In the genomic region with DNA sequence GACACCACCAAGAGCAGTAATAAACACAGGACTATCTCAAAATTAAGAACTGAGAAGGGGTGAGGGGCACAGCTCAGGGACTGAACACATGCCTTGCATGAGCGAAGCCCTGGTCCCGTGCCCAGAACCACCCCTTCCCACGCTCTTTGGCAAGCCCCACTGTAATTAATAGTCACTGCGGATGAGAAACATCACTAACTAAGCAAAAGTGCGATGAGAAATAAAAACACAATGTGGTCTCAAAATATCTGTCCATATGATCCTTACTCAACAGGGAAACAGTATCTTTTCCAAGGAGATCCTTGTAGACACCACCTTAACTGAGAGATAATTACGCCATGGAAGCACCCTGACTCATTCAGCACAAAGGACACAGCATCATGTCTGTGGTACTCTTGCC, we compare ENCODE assay signal across 10 mouse cellular contexts. TPM values are rescaled to one million over a fixed set of nuclear protein-coding genes. Genes with fewer than 3 reads are reported as not detected.
DNase-seq lines count a peak whose midpoint lies in the region; ATAC-seq and TF ChIP-seq lines count a peak whose summit lies in the region.
"Had no signal": no experiment of that assay in that cellular context is flagged by ENCODE, and none has a peak within 500 bp of the region (broad histone marks: within the 10 kb centered on the region; RNA-seq: fewer than 3 reads in every experiment).

No protein-coding gene starts in this region.

- DNase-seq in hindbrain, embryonic 14.5 days (ENCODE audit: low spot score) = no peak
- peak; percentile 64 for DNase-seq in Patski (ENCODE audit: low read depth, low spot score)
- DNase-seq in layer of hippocampus, adult 8-10 months (ENCODE audit: low spot score in 2 of 2) = peak; percentile 78 to 79
- peak; percentile 65 for DNase-seq in left cerebral cortex, postnatal 4 days
- no peak for DNase-seq in embryonic facial prominence, embryonic 10.5 days (ENCODE audit: low spot score)
- no peak for DNase-seq in cerebellum, postnatal 36 days
- DNase-seq in heart, adult 11 months = no peak
- DNase-seq: heart, adult 18-20 months had no signal

- CTCF ChIA-PET in Patski (lab: Charles Lee) = interaction anchor here (1.1 to 1.2 kb wide), 2 partner anchors 11 to 14 kb away, joined by 3 to 5 read pairs; no protein-coding TSS in a partner anchor

- no peaks in the 10 kb centered on the region for H3K9me3 ChIP-seq in hindbrain, embryonic 16.5 days (ENCODE audit: control insufficient read depth, low read length)
- no peaks in the 10 kb centered on the region for H3K9me3 ChIP-seq in hindbrain, embryonic 14.5 days (ENCODE audit: control insufficient read depth, low read length)
- no peaks in the 10 kb centered on the region for H3K9me3 ChIP-seq in embryonic facial prominence, embryonic 10.5 days
- H3K9me3 ChIP-seq: midbrain, embryonic 15.5 days had no signal

- no peak overlapping the region for H3K27ac ChIP-seq in hindbrain, embryonic 16.5 days (ENCODE audit: low read depth, low read length)
- H3K27ac ChIP-seq in hindbrain, embryonic 14.5 days = no peak overlapping the region
- no peak overlapping the region for H3K27ac ChIP-seq in embryonic facial prominence, embryonic 10.5 days (replicated peaks)
- H3K27ac ChIP-seq: midbrain, embryonic 15.5 days had no signal

- no peak overlapping the region for H3K4me2 ChIP-seq in hindbrain, embryonic 16.5 days (ENCODE audit: low read length)
- H3K4me2 ChIP-seq in hindbrain, embryonic 14.5 days (replicated peaks) = no peak overlapping the region
- H3K4me2 ChIP-seq: midbrain, embryonic 15.5 days had no signal

- no peaks in the 10 kb centered on the region for H3K4me1 ChIP-seq in hindbrain, embryonic 16.5 days (ENCODE audit: control insufficient read depth, insufficient read depth, low read depth, low read length)
- no peaks in the 10 kb centered on the region for H3K4me1 ChIP-seq in hindbrain, embryonic 14.5 days (replicated peaks; ENCODE audit: control insufficient read depth, insufficient read depth, low read length)
- H3K4me1 ChIP-seq in embryonic facial prominence, embryonic 10.5 days = no peaks in the 10 kb centered on the region
- H3K4me1 ChIP-seq: midbrain, embryonic 15.5 days had no signal

- ATAC-seq in hindbrain, embryonic 16.5 days = peak; percentile 68
- ATAC-seq in hindbrain, embryonic 14.5 days (ENCODE audit: low FRiP score) = no peak
- ATAC-seq in Patski = peak; percentile 14
- ATAC-seq: midbrain, embryonic 15.5 days had no signal

- no peak for TF ChIP-seq CTCF in Patski (IDR thresholded peaks at IDR 0.05)

- in situ Hi-C loops in Patski (cut with MboI; ENCODE audit: low pct_unique_long_range_greater_than_20kb) = loop anchor here (5.0 kb wide), 2 partner anchors 89 to 159 kb away; no protein-coding TSS in a partner anchor

- H3K4me3 ChIP-seq in hindbrain, embryonic 16.5 days (ENCODE audit: low read length) = no peak overlapping the region
- no peak overlapping the region for H3K4me3 ChIP-seq in hindbrain, embryonic 14.5 days (replicated peaks; ENCODE audit: low read length)
- H3K4me3 ChIP-seq in embryonic facial prominence, embryonic 10.5 days = no peak overlapping the region
- H3K4me3 ChIP-seq: midbrain, embryonic 15.5 days had no signal

- H3K36me3 ChIP-seq in hindbrain, embryonic 16.5 days (ENCODE audit: control insufficient read depth, insufficient read depth, low read length) = no peaks in the 10 kb centered on the region
- H3K36me3 ChIP-seq in hindbrain, embryonic 14.5 days (replicated peaks; ENCODE audit: control insufficient read depth, insufficient read depth) = peaks cover 37% of the 10 kb centered on the region
- H3K36me3 ChIP-seq in embryonic facial prominence, embryonic 10.5 days (replicated peaks) = peaks cover 30% of the 10 kb centered on the region

- 66% methylated on average over 6 of the region's 6 CpGs for WGBS in hindbrain, embryonic 16.5 days
- 83% methylated on average over 6 of the region's 6 CpGs for WGBS in hindbrain, embryonic 14.5 days
- WGBS in embryonic facial prominence, embryonic 10.5 days = 93% methylated on average over 6 of the region's 6 CpGs

- intact Hi-C loops in left cerebral cortex, postnatal 4 days (cut with DNase I) = no loop called here

- H3K9ac ChIP-seq in hindbrain, embryonic 16.5 days (ENCODE audit: low read depth, low read length) = no peak overlapping the region
- no peak overlapping the region for H3K9ac ChIP-seq in hindbrain, embryonic 14.5 days
- H3K9ac ChIP-seq: midbrain, embryonic 15.5 days had no signal

- H3K27me3 ChIP-seq in hindbrain, embryonic 16.5 days (replicated peaks; ENCODE audit: control insufficient read depth, insufficient read depth, low read length) = no peaks in the 10 kb centered on the region
- H3K27me3 ChIP-seq in hindbrain, embryonic 14.5 days (ENCODE audit: control insufficient read depth, insufficient read depth, low read length) = no peaks in the 10 kb centered on the region
- H3K27me3 ChIP-seq in Patski = no peaks in the 10 kb centered on the region
- no peaks in the 10 kb centered on the region for H3K27me3 ChIP-seq in embryonic facial prominence, embryonic 10.5 days (replicated peaks; ENCODE audit: low read depth, poor library complexity, severe bottlenecking)
- H3K27me3 ChIP-seq: midbrain, embryonic 15.5 days had no signal

- POLR2A ChIA-PET in Patski (lab: Charles Lee) = no interaction called here

RNA-seq across cellular contexts. Expression of a gene that starts 17.9 kb away (rescaled TPM):
- polyA plus RNA-seq in hindbrain, embryonic 16.5 days (2015; fragmentation: Nextera tagmentation; extraction: Ambion mirVana) = 7.5 and 7.6 TPM in 2 replicates
- 9.1 and 10.3 TPM in 2 replicates for polyA plus RNA-seq in hindbrain, embryonic 14.5 days (2014; fragmentation: Nextera tagmentation; extraction: Ambion mirVana)
- 23.8 TPM for polyA plus RNA-seq in Patski (2021)
- total RNA-seq in layer of hippocampus, adult 8-10 months (2022) = 10 to 100 TPM; 56.5 to 67.2 (median 59.4) TPM
- total RNA-seq in left cerebral cortex, postnatal 4 days (2021) = 10 to 100 TPM; 41.2 to 43.3 TPM
- polyA plus RNA-seq in embryonic facial prominence, embryonic 10.5 days (2016; fragmentation: Nextera tagmentation; extraction: Ambion mirVana) = 5.2 and 6.1 TPM in 2 replicates

RNA-seq across cellular contexts. Expression of a gene that starts 49.6 kb away (rescaled TPM):
- 11.1 and 11.9 TPM in 2 replicates for polyA plus RNA-seq in hindbrain, embryonic 16.5 days (2015; fragmentation: Nextera tagmentation; extraction: Ambion mirVana)
- polyA plus RNA-seq in hindbrain, embryonic 14.5 days (2014; fragmentation: Nextera tagmentation; extraction: Ambion mirVana) = 18.8 and 19.3 TPM in 2 replicates
- polyA plus RNA-seq in Patski (2021) = 60.0 TPM
- total RNA-seq in layer of hippocampus, adult 8-10 months (2022) = 10 to 100 TPM; 38.7 to 55.6 (median 43.9) TPM
- 10 to 100 TPM; 54.1 to 62.3 TPM for total RNA-seq in left cerebral cortex, postnatal 4 days (2021)
- 6.9 and 8.2 TPM in 2 replicates for polyA plus RNA-seq in embryonic facial prominence, embryonic 10.5 days (2016; fragmentation: Nextera tagmentation; extraction: Ambion mirVana)

Comparison
In these comparisons a context has a peak if more than half of its experiments do, and no peak if none do; other contexts are left out.
1. DNase-seq: peak in Patski (single experiment), layer of hippocampus, adult 8-10 months (2 of 2) and left cerebral cortex, postnatal 4 days (single experiment); none in hindbrain, embryonic 14.5 days (single experiment), embryonic facial prominence, embryonic 10.5 days (single experiment), cerebellum, postnatal 36 days (0 of 2) and heart, adult 11 months (single experiment).